Mouse (Mus musculus): ENCODE results near the gene Gm5771.
"Not testable (repeated sequence)": the region's sequence is repeated elsewhere in the genome, so short reads cannot be mapped to it uniquely, and the experiment has no call there.

Gm5771 gene

GRCm38 (mm10) chr6:41392056-41392455 is at the start of gene Gm5771:
Gene Gm5771 (plus strand): TSS chr6:41392356.
- not testable (repeated sequence) for DNase-seq (ENCODE audit: low read depth, low spot score)

GRCm38 (mm10) chr6:41353932-41354331 is 38.2 kb upstream of the Gm5771 start, which contains the start of gene Try10:
Gene Try10 (plus strand): TSS chr6:41354105.
- DNase-seq (ENCODE audit: low read depth, low spot score), result no peak

- DNase-seq (ENCODE audit: low read depth, low spot score), result not testable (repeated sequence)
Measured at GRCm38 (mm10) chr6:41373772-41374171, 18.4 kb upstream of the Gm5771 start.

- DNase-seq (ENCODE audit: low read depth, low spot score), result not testable (repeated sequence)
Measured at GRCm38 (mm10) chr6:41377578-41377977, 14.6 kb upstream of the Gm5771 start, which contains the start of gene Prss3. Gene Prss3 (minus strand): TSS chr6:41377678.

- no peak for DNase-seq (ENCODE audit: low read depth, low spot score)
Measured at GRCm38 (mm10) chr6:41386781-41387180, 5.4 kb upstream of the Gm5771 start.

GRCm38 (mm10) chr6:41391640-41392039 is 516 bp upstream of the Gm5771 start:
- not testable (repeated sequence) for DNase-seq (ENCODE audit: low read depth, low spot score)

GRCm38 (mm10) chr6:41442261-41442660 is 50.1 kb downstream of the Gm5771 start:
- not testable (repeated sequence) for DNase-seq (ENCODE audit: low read depth, low spot score)

GRCm38 (mm10) chr6:41446045-41446444 is 53.9 kb downstream of the Gm5771 start, which contains the start of gene Gm10334:
Gene Gm10334 (minus strand): TSS chr6:41446145.
- DNase-seq (ENCODE audit: low read depth, low spot score), result not testable (repeated sequence)
